Mouse (Mus musculus) intestine, embryonic 16.5 days (tissue): Measurements from ENCODE around the gene Fndc5. TPM values are rescaled to one million over a fixed set of nuclear protein-coding genes. Genes with fewer than 3 reads are reported as not detected.
A peak's percentile ranks its signal among the peaks of the same experiment; 100 is the strongest.

Experiments used
- ATAC-seq: fragments of 200-750 bp; cut with Nextera tagmentation; 2 replicates; pipeline ENCODE4 v1.8.0; 2017; ENCODE audit warnings: moderate TSS enrichment, moderate library complexity
- H3K27ac ChIP-seq: fragments of 300-500 bp; sonication (generic); 2 replicates; pipeline ENCODE4 v1.5.1; 2014; ENCODE audit warnings: mild to moderate bottlenecking, low read length
- H3K27me3 ChIP-seq: fragments of 300-500 bp; sonication (generic); replicated peaks from 2 replicates; pipeline ENCODE4 v1.6.1; 2014; ENCODE audit warnings: low read length, control low read depth, mixed read lengths; ENCODE audit not compliant: control insufficient read depth, insufficient read depth
- H3K36me3 ChIP-seq: fragments of 300-500 bp; sonication (generic); 2 replicates; pipeline ENCODE4 v1.6.1; 2014; ENCODE audit warnings: low read length, control low read depth; ENCODE audit not compliant: control insufficient read depth, insufficient read depth
- H3K4me1 ChIP-seq: fragments of 300-500 bp; sonication (generic); 2 replicates; pipeline ENCODE4 v1.6.1; 2014; ENCODE audit warnings: low read length, control low read depth, mixed read lengths; ENCODE audit not compliant: control insufficient read depth, insufficient read depth
- H3K4me2 ChIP-seq: fragments of 300-500 bp; sonication (generic); 2 replicates; pipeline ENCODE4 v1.6.1; 2014; ENCODE audit warnings: low read depth, low read length, control low read depth
- H3K4me3 ChIP-seq: fragments of 300-500 bp; sonication (generic); 2 replicates; pipeline ENCODE4 v1.5.1; 2014; ENCODE audit warnings: mild to moderate bottlenecking, low read length
- H3K9ac ChIP-seq: fragments of 300-500 bp; sonication (generic); 2 replicates; pipeline ENCODE4 v1.6.1; 2014; ENCODE audit warnings: low read depth, low read length
- H3K9me3 ChIP-seq: fragments of 300-500 bp; sonication (generic); 2 replicates; pipeline ENCODE4 v1.6.1; 2016; ENCODE audit warnings: low read length, control low read depth; ENCODE audit not compliant: control insufficient read depth
- WGBS: fragments of 180-500 bp; shearing (Covaris S2); extraction: QIAGEN DNeasy Blood & Tissue Kit; methylation state at CpG from one replicate; pipeline ENCODE4 v1.1.7; 2014; 5-methylcytosine and 5-hydroxymethylcytosine counted together
- polyA plus RNA-seq: library from polyadenylated mRNA; unstranded; fragments of >200 nt; fragmentation: Nextera tagmentation; extraction: Ambion mirVana; gene quantifications from 2 replicates; pipeline ENCODE4 v1.2.1, GENCODE M21; 2015

The Fndc5 gene
- polyA plus RNA-seq, 1 experiment from 2014 or later, result 1.5 TPM

- no peaks in the 10 kb centered on the region for H3K27me3 ChIP-seq
- H3K4me1 ChIP-seq, result 0 out of 2 replicates have a peak, but pooled peaks cover 4% of the 10 kb centered on the region
- no peak overlapping the region for H3K27ac ChIP-seq
- H3K4me2 ChIP-seq, result no peak overlapping the region
- peak; percentile 86 for ATAC-seq
- H3K9me3 ChIP-seq, result no peaks in the 10 kb centered on the region
- 37% methylated on average over 3 of the region's 3 CpGs for WGBS
- H3K36me3 ChIP-seq, result no peaks in the 10 kb centered on the region
- no peak overlapping the region for H3K4me3 ChIP-seq
- H3K9ac ChIP-seq, result no peak overlapping the region
These were observed 21.8 kb downstream of the Fndc5 start for GRCm38 (mm10) chr4:129158549-129158948.

GRCm38 (mm10) chr4:129161076-129161475 is 24.3 kb downstream of the Fndc5 start:
- Histone ChIP-seq H3K4me3 (no peak overlapping the region), H3K27ac (no peak overlapping the region), H3K4me1 (0 out of 2 replicates have a peak, but pooled peaks cover 4% of the 10 kb centered on the region), H3K9me3 (no peaks in the 10 kb centered on the region), H3K27me3 (no peaks in the 10 kb centered on the region), H3K4me2 (no peak overlapping the region), H3K36me3 (peaks cover 3% of the 10 kb centered on the region; the same call in 1 of the 2 replicates), H3K9ac (no peak overlapping the region)
- no peak for ATAC-seq
- WGBS, result 89% methylated on average over 1 of the region's 1 CpGs

- 81% methylated on average over 4 of the region's 4 CpGs for WGBS
- no peak for ATAC-seq
These were observed 24.9 kb downstream of the Fndc5 start for GRCm38 (mm10) chr4:129161581-129162255.

DNA sequence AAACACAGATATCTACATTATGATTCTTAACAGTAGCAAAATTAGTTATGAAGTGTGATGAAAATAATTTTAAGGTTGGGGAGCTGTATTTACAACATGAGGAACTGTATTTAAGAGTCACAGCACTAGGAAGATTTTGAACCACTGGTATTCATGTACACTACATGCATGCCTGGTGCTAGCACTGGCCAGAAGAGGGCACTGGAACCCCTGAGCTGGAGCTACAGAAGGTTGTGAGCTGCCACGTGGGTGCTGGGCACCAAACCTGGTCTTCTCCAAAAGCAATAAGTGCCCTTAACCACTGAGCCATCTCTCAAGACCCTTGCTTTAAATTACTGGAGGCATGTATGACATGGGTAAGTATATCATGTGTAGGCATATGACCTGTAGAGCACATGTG is 35.7 kb downstream of the Fndc5 start:
- ATAC-seq, result no peak
- Histone ChIP-seq H3K9me3 (no peaks in the 10 kb centered on the region), H3K27me3 (no peaks in the 10 kb centered on the region), H3K4me3 (no peak overlapping the region), H3K36me3 (peaks cover 17% of the 10 kb centered on the region), H3K27ac (no peak overlapping the region), H3K9ac (no peak overlapping the region), H3K4me1 (no peaks in the 10 kb centered on the region), H3K4me2 (no peak overlapping the region)
- WGBS, result 72% methylated on average over 1 of the region's 1 CpGs

More at GRCm38 (mm10) chr4:129161581-129162255, 24.9 kb downstream of the Fndc5 start:
- Histone ChIP-seq H3K4me2 (no peak overlapping the region), H3K27me3 (no peaks in the 10 kb centered on the region), H3K4me3 (no peak overlapping the region), H3K36me3 (peaks cover 3% of the 10 kb centered on the region; the same call in 1 of the 2 replicates), H3K27ac (no peak overlapping the region), H3K4me1 (0 out of 2 replicates have a peak, but pooled peaks cover 4% of the 10 kb centered on the region), H3K9me3 (no peaks in the 10 kb centered on the region), H3K9ac (no peak overlapping the region)

- no peak overlapping the region for H3K27ac ChIP-seq
- H3K4me3 ChIP-seq, result no peak overlapping the region
- WGBS, result 58% methylated on average over 1 of the region's 1 CpGs
- H3K9me3 ChIP-seq, result no peaks in the 10 kb centered on the region
- no peak for ATAC-seq
- H3K27me3 ChIP-seq, result no peaks in the 10 kb centered on the region
- peaks cover 2% of the 10 kb centered on the region; the same call in 1 of the 2 replicates for H3K36me3 ChIP-seq
- no peak overlapping the region for H3K4me2 ChIP-seq
- no peaks in the 10 kb centered on the region for H3K4me1 ChIP-seq
- H3K9ac ChIP-seq, result no peak overlapping the region
These were observed 42.8 kb downstream of the Fndc5 start for GRCm38 (mm10) chr4:129179560-129179959.

- H3K9ac ChIP-seq, result peak overlapping the region; percentile 84
- H3K4me1 ChIP-seq, result peaks cover 14% of the 10 kb centered on the region; the same call in 1 of the 2 replicates
- no peaks in the 10 kb centered on the region for H3K9me3 ChIP-seq
- no peaks in the 10 kb centered on the region for H3K27me3 ChIP-seq
- peak overlapping the region; percentile 87; the same call in 1 of the 2 replicates for H3K27ac ChIP-seq
- WGBS, result 45% methylated on average over 5 of the region's 5 CpGs
- H3K4me3 ChIP-seq, result peak overlapping the region; percentile 91
- H3K4me2 ChIP-seq, result peak overlapping the region; percentile 69
- no peaks in the 10 kb centered on the region for H3K36me3 ChIP-seq
- ATAC-seq, result no peak
These were observed 51.4 kb downstream of the Fndc5 start for GRCm38 (mm10) chr4:129188041-129188659.

DNA sequence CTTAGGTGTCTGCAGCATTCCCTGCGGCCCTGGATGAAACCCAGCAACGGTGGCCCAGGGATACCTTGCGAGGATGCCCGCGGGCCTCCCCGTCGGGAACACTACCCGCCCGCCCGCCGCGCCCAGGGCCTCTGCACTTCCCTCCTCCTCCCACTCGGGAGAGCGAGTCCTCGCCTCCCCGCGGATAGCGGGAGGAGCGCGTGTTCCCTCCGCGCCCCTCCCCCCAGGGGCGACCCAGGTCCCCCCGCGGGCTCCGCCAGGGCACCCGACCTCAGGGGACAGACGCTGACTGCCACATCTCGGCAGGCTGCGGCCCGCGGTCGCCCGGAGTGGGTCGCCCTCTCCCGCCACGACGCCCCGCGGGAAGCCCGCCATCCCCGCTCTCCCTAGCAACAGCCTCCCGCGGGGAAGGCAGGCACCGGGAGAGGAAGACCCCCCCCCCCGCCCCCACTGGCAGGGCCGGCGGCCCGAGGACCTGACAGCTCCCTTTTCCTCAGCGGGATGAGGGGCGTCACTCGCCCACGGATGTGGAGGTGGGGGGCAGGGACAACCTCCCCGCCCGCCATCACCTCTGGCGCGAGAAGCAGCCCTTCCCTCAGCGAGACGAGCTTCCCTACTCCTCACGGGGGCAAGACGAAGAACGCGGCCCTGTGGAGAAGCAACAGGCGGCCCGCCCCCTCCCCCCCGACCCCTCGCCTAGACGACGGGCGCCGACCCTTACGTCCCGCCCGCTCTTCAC is 52.2 kb downstream of the Fndc5 start:
- Histone ChIP-seq H3K36me3 (no peaks in the 10 kb centered on the region), H3K9ac (peak overlapping the region; percentile 84), H3K4me1 (peaks cover 14% of the 10 kb centered on the region; the same call in 1 of the 2 replicates), H3K9me3 (no peaks in the 10 kb centered on the region), H3K27ac (peak overlapping the region; percentile 87), H3K27me3 (no peaks in the 10 kb centered on the region), H3K4me2 (peak overlapping the region; percentile 69), H3K4me3 (peak overlapping the region; percentile 91)
- 0% methylated on average over 54 of the region's 74 CpGs for WGBS
- peak; percentile 63 for ATAC-seq

GRCm38 (mm10) chr4:129189542-129190519 is 53.0 kb downstream of the Fndc5 start, which contains the start of the genes S100pbp and Yars:
TSS of gene S100pbp (minus strand) at chr4:129189727.
TSS of gene Yars (plus strand) at chr4:129189760.
- Histone ChIP-seq H3K4me1 (peaks cover 14% of the 10 kb centered on the region; the same call in 1 of the 2 replicates), H3K36me3 (no peaks in the 10 kb centered on the region), H3K27ac (peak within 1 kb of the TSS; percentile 88), H3K4me2 (peak within 1 kb of the TSS; percentile 69), H3K9ac (peak within 1 kb of the TSS; percentile 84), H3K4me3 (peak within 1 kb of the TSS; percentile 91), H3K9me3 (no peaks in the 10 kb centered on the region), H3K27me3 (no peaks in the 10 kb centered on the region)
- ATAC-seq, result peak; percentile 87
- WGBS, result under 1% methylated on average over 51 of the region's 58 CpGs
